Mouse (Mus musculus) heart, postnatal 36 days (tissue): Measurements from ENCODE around the gene Ctps. TPM values are rescaled to one million over a fixed set of nuclear protein-coding genes. Genes with fewer than 3 reads are reported as not detected.
"Not testable (repeated sequence)": the region's sequence is repeated elsewhere in the genome, so short reads cannot be mapped to it uniquely, and the experiment has no call there.

Experiments used
- DNase-seq, 2 experiments: peaks; one replicate each; pipeline ENCODE4 v3.0.0; 2021 to 2022
- intact Hi-C: fragments of 180-260 bp; cut with DNase I; formaldehyde crosslinking; loops from one replicate; pipeline ENCODE4 v1.15.1; 2025
- total RNA-seq, 2 experiments: library from RNA; stranded (reverse); gene quantifications; 2 replicates each; pipeline ENCODE4 v1.2.3; 2021

The Ctps gene
- 10 to 100 TPM; 30.9 to 35.9 TPM for total RNA-seq

- intact Hi-C loops = loop anchor here (5.0 kb wide), 1 partner anchor 162 kb away; the partner anchor contains the start of gene Scmh1
- peak; percentile 92 to 98 for DNase-seq
These were observed at the start of gene Ctps for GRCm38 (mm10) chr4:120569486-120570437. Gene Ctps (minus strand): TSS chr4:120570276.

GRCm38 (mm10) chr4:120616199-120617025, 46.3 kb upstream of the Ctps start:
- peak in 1 of 2 experiments; percentile 14 for DNase-seq
- intact Hi-C loops = loop anchor here (2.0 kb wide), 2 partner anchors 26 to 50 kb away; partner anchors contain the start of gene Cited4

- intact Hi-C loops = loop anchor here (2.0 kb wide), 2 partner anchors 25 to 51 kb away; partner anchors contain the start of gene Cited4
- DNase-seq = peak; percentile 26 to 42
These were observed 45.5 kb upstream of the Ctps start for GRCm38 (mm10) chr4:120615528-120616081.

GRCm38 (mm10) chr4:120614644-120615043, 44.6 kb upstream of the Ctps start:
- intact Hi-C loops = no loop called here
- peak; percentile 13 to 21 for DNase-seq

GRCm38 (mm10) chr4:120613691-120614329, 43.7 kb upstream of the Ctps start:
- intact Hi-C loops = no loop called here
- DNase-seq = peak; percentile 65 to 68

GRCm38 (mm10) chr4:120612304-120613080, 42.4 kb upstream of the Ctps start:
- DNase-seq = peak; percentile 20 to 28
- intact Hi-C loops = no loop called here

- DNase-seq = no peak
- intact Hi-C loops = no loop called here
These were observed 40.9 kb upstream of the Ctps start for GRCm38 (mm10) chr4:120611005-120611404.

GRCm38 (mm10) chr4:120606941-120607340, 36.9 kb upstream of the Ctps start:
- intact Hi-C loops = no loop called here
- no peak for DNase-seq

GRCm38 (mm10) chr4:120602669-120603068, 32.6 kb upstream of the Ctps start:
- no peak for DNase-seq
- intact Hi-C loops = no loop called here

- DNase-seq = no peak
- intact Hi-C loops = no loop called here
These were observed 31.7 kb upstream of the Ctps start for GRCm38 (mm10) chr4:120601774-120602173.

GRCm38 (mm10) chr4:120598922-120599321, 28.8 kb upstream of the Ctps start:
- intact Hi-C loops = no loop called here

GRCm38 (mm10) chr4:120596210-120596609, 26.1 kb upstream of the Ctps start:
- DNase-seq, intact Hi-C loops: not testable (repeated sequence)

More at GRCm38 (mm10) chr4:120598922-120599321, 28.8 kb upstream of the Ctps start:
- no peak for DNase-seq

GRCm38 (mm10) chr4:120590973-120591372, 20.9 kb upstream of the Ctps start:
- intact Hi-C loops = loop anchor here (2.0 to 5.0 kb wide), 2 partner anchors 26 to 296 kb away; no protein-coding TSS in a partner anchor
- DNase-seq = no peak

- peak; percentile 50 to 54 for DNase-seq
- intact Hi-C loops = loop anchor here (1.0 to 5.0 kb wide), 5 partner anchors 27 to 297 kb away; no protein-coding TSS in a partner anchor
These were observed 19.8 kb upstream of the Ctps start for GRCm38 (mm10) chr4:120589815-120590422.

GRCm38 (mm10) chr4:120589070-120589469, 19.0 kb upstream of the Ctps start:
- intact Hi-C loops = loop anchor here (1.0 kb wide), 3 partner anchors 78 to 166 kb away; no protein-coding TSS in a partner anchor
- no peak for DNase-seq

- no peak for DNase-seq
- intact Hi-C loops = no loop called here
These were observed 18.4 kb upstream of the Ctps start, which contains the start of gene Gm8439 for GRCm38 (mm10) chr4:120588445-120588844. Gene Gm8439 (plus strand): TSS chr4:120588745.

GRCm38 (mm10) chr4:120586986-120587385, 16.9 kb upstream of the Ctps start:
- intact Hi-C loops = no loop called here
- no peak for DNase-seq

- intact Hi-C loops = no loop called here
- no peak for DNase-seq
These were observed 11.6 kb upstream of the Ctps start for GRCm38 (mm10) chr4:120581711-120582110.

- intact Hi-C loops = no loop called here
- no peak for DNase-seq
These were observed 10.8 kb upstream of the Ctps start for GRCm38 (mm10) chr4:120580894-120581293.
